Mouse (Mus musculus) megakaryocyte, embryonic 14.5 days (primary cell): ENCODE measurements at regions not wholly inside any gene's neighbourhood (a gene's known extent, or its start where the extent isn't known, plus 50 kb on each side); places are given as distances from the start of the nearest gene placed in this dataset.

Source experiments
- FLI1 ChIP-seq: IDR thresholded peaks from 2 replicates; pipeline ENCODE4 v1.6.1; 2012; ENCODE audit warnings: low read length, inconsistent platforms, mixed read lengths
- GATA1 ChIP-seq: IDR thresholded peaks from 3 replicates; pipeline ENCODE4 v1.6.1; 2012; ENCODE audit warnings: mixed read lengths, low read length, inconsistent platforms, borderline replicate concordance

DNA sequence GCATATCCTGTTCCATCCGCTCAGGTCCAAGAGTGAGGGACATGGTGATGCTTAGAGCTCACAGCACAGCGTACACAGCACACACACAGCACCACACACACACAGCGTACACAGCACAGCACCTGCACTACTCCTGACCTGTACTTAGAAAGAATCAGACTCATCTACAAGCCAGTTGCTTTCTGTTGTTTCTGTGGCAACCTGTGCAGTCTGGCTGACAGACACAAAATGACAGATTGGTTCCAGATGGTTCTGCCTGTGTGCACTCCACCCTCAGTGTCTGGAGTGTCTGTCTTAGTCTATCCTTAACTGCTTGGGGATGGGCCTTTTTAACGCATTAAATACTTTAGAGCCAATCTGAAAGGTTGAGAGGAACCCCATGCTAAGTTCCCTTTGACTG is 150.4 kb upstream of the Kcnab2 start:
- TF ChIP-seq GATA1 (no peak), FLI1 (no peak)
